Mouse (Mus musculus): ENCODE data around the gene Art3.

DNA sequence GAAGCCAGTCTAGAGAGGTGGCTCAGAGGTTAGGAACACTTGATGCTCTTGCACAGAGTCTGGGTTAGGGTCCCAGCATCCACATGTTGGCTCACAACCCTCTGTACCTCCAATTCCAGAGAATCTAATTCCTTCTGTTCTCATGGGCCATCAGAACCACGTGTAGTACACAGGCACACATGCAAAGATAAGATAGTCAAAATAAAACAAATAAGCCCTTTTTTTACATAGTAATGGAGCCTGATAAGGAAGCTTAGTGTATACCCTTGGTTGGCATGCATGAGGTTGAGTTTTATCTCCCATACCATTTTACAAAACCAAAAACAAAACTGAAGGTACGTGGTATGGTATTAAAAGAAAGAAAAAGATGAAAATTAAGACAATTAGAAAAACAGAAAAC, 125.8 kb downstream of the Art3 start:
- TF ChIP-seq CTCF (IDR thresholded peaks at IDR 0.05; ENCODE audit: control insufficient read depth, insufficient read depth, low read length) (no peak), POLR2A (IDR thresholded peaks at IDR 0.05; ENCODE audit: borderline replicate concordance, control insufficient read depth, low read depth, low read length) (no peak)
